Mouse (Mus musculus): ENCODE data around the gene Cenpv. TPM values are rescaled to one million over a fixed set of nuclear protein-coding genes. Genes with fewer than 3 reads are reported as not detected.

The Cenpv gene
- 14.4 and 14.8 TPM in 2 replicates for polyA plus RNA-seq (2012; rRNA removed)

DNA sequence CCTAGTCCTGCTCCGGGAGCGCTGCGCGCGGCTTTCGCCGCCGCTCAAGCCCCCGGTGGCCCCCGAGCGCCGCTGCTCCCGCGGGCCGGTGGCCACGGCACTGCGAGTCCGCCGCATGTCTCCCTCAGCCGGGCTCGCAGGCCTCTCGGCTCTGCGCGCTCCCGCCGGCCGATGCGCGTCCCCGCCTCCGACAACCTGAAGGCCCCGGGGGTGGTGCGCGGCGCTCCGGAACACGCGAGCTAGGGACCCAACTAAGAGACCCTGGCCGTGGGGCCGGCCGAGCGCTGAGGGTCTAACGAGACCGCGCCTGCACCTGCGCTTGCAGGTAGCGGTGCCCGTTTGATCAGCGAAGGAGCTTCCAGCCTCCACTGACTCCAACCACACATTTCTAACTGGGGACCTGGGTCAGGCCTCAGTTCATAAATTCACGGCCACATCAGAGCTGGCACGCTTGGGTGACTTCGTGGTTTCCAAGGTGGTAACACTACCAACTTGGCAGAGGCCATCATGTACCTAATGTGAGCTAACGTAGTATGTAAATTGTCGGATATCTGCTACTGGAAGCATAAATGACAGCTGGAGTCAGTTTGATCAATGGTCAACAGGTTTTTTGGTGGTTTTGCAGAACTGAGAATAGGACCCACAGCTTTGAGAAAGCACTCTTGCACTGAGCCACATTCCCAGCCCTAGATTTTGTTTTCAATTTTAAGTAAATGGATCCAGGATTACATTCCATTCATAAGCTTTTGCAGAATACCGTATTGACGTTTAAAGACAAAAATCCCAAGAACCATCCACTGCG, at the start of gene Cenpv:
Gene Cenpv, minus strand, starts transcription at position 173 of the 802 bp plus-strand sequence.
- WGBS, result 9% methylated on average over 40 of the region's 57 CpGs
- no peak for TF ChIP-seq CTCF (IDR thresholded peaks at IDR 0.05; ENCODE audit: insufficient read depth, low read length)
- DNase-seq, result peak; percentile 78
- Histone ChIP-seq H3K4me1 (ENCODE audit: control insufficient read depth, insufficient read depth, low read length) (peaks cover 6% of the 10 kb centered on the region), H3K4me3 (replicated peaks; ENCODE audit: extremely low read depth, low read depth, low read length) (peak within 1 kb of the TSS; percentile 83)

DNA sequence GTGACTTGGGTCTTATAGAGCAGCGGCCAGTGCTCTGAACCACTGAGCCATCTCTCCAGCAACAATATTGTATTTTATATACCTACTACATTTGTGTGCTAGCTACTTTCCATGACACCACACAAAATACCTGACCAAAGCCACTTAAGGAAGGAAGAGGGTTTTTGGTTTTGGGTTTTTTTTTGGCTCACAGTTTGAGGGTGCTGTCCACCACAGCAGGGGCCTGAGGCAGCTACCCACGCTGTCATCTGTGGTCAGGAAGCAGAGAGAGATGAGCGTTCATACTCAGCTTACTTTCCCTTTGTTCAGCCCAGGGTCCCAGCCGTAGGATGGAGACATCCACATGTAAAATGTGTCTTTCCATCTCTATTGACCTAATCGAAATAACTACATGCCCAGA, 48.0 kb upstream of the Cenpv start:
- no peak overlapping the region for H3K4me3 ChIP-seq (replicated peaks; ENCODE audit: extremely low read depth, low read depth, low read length)
- 86% methylated on average over 5 of the region's 5 CpGs for WGBS

DNA sequence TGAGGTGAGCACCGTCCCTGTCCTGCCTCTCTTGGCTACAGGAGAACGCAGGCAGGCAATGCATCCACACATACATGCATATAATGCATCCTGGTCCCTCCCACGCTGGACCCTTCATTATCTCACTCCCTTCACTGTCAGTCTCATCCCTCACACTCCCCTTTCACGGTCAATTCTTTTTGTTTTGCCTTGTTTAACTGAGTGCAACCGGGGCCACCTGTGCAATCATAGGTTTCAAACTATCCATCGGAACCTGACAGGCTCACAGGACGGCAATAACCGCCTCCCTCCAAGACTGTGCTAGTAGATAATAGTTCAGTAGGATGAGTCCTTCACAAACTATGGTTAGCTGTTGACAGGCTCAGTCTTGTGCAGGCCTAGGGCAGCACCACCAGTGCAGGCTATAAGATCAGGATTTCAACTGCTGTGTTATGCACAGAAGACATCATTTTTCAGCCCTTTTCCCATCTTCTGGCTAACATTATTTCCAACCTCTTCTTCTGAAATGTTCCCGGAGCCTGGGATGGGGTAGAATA, 45.7 kb upstream of the Cenpv start:
- TF ChIP-seq POLR2A (IDR thresholded peaks at IDR 0.05; ENCODE audit: borderline replicate concordance, extremely low read depth, low read depth, low read length) (no peak), CTCF (IDR thresholded peaks at IDR 0.05; ENCODE audit: insufficient read depth, low read length) (no peak)
- no peak overlapping the region for H3K4me3 ChIP-seq (replicated peaks; ENCODE audit: extremely low read depth, low read depth, low read length)
- WGBS, result 73% methylated on average over 9 of the region's 9 CpGs

More for the DNA sequence above, 48.0 kb upstream of the Cenpv start:
- DNase-seq, result no peak
- no peaks in the 10 kb centered on the region for H3K4me1 ChIP-seq (ENCODE audit: control insufficient read depth, insufficient read depth, low read length)
- TF ChIP-seq CTCF (IDR thresholded peaks at IDR 0.05; ENCODE audit: insufficient read depth, low read length) (no peak), POLR2A (IDR thresholded peaks at IDR 0.05; ENCODE audit: borderline replicate concordance, extremely low read depth, low read depth, low read length) (no peak)

DNA sequence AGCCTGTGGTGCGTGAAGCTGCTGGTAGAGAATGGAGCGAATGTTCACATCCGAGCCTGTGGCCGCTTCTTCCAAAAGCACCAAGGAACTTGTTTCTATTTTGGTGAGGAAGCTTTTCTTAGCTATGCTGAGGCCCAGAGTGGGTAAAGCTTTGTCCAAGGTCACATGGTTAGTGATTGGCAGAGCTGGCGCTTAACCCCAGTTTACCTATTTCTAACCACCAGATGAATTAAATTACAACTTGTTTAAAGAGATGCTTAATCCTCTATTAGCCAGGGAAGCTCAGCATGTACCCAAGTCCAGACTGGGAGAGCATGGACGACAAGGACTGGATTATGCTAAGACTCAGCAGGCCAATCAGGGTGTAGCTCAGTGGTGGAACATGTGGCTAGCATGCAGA, 44.0 kb upstream of the Cenpv start:
- no peak for DNase-seq
- TF ChIP-seq POLR2A (IDR thresholded peaks at IDR 0.05; ENCODE audit: borderline replicate concordance, extremely low read depth, low read depth, low read length) (no peak), CTCF (IDR thresholded peaks at IDR 0.05; ENCODE audit: insufficient read depth, low read length) (no peak)
- 83% methylated on average over 6 of the region's 6 CpGs for WGBS
- no peaks in the 10 kb centered on the region for H3K4me1 ChIP-seq (ENCODE audit: control insufficient read depth, insufficient read depth, low read length)
- H3K4me3 ChIP-seq (replicated peaks; ENCODE audit: extremely low read depth, low read depth, low read length), result no peak overlapping the region

More for the DNA sequence above, 45.7 kb upstream of the Cenpv start:
- DNase-seq, result no peak
- no peaks in the 10 kb centered on the region for H3K4me1 ChIP-seq (ENCODE audit: control insufficient read depth, insufficient read depth, low read length)

DNA sequence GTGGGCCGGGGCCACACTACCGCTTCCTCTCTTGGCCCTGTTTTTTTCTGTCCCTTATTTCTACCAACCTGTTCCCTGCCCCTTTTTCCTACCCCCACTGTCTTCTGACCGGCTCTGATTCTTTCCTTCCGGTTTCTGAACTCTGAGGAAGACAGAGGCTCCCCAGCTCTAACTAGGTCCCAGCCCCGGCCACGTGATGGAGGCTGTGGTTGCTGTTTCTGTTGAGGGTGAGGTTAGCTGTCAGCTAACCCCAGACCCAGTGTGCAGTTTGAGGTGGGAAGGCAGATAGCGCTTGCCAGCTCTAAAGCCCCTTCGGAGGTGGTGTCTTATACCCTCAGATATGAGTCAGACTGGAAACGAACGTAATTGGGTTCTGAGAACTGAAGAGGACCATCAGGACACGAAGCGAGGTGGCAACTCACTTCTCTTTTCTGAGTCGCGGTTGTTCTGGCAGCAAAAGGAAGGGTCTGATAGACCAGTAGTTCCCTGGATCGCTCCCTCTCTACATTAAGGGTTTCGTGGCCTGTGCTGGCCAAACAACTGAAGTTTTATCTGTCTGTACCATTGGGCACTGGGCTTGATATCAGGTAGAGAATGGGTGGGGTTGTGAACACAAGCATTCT, 37.6 kb upstream of the Cenpv start:
- TF ChIP-seq POLR2A (IDR thresholded peaks at IDR 0.05; ENCODE audit: borderline replicate concordance, extremely low read depth, low read depth, low read length) (no peak), CTCF (IDR thresholded peaks at IDR 0.05; ENCODE audit: insufficient read depth, low read length) (no peak)
- Histone ChIP-seq H3K4me1 (ENCODE audit: control insufficient read depth, insufficient read depth, low read length) (peaks cover 8% of the 10 kb centered on the region), H3K4me3 (replicated peaks; ENCODE audit: extremely low read depth, low read depth, low read length) (peak overlapping the region; percentile 27)
- peak; percentile 28 for DNase-seq
- 58% methylated on average over 16 of the region's 16 CpGs for WGBS

DNA sequence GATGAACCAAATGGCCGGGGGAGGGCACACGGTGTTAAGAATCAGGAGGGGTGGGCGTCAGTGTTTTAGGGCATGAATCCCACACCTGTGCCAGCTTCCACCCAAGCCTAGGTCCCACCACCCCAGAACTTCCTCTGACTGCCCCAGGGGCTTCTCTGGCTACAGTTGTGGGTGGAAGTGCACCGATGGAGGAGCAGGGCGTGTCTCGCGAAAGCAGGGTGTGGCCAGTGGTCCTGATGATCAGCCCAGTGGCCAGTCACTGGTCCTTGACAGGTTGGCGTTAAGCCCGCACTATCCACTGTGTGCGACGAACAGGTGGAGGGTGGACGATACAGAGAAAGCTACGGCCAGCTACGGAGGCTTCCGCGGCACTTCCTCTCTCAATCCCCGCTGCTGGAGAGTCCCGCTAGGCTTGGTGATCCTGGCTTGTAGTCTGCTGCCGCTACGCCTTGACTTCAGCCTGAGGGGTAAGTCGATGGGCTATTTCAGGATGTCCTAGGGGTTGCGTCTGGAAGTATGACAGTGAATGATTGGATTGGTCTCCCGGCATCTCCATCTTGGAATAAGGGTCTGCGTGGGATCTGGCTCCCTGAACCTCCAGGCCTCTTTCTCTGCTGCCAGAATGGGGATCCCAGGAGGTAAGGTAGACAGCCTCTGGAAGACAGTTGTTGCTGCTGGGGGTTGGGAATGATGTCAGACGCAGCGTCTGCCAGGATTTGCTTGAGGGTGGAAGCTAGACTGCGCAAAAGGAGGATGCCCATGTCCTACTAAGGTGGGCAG, 36.8 kb upstream of the Cenpv start:
- TF ChIP-seq CTCF (IDR thresholded peaks at IDR 0.05; ENCODE audit: insufficient read depth, low read length) (no peak), POLR2A (IDR thresholded peaks at IDR 0.05; ENCODE audit: borderline replicate concordance, extremely low read depth, low read depth, low read length) (peak; percentile 56; the same call in 1 of the 2 replicates)
- WGBS, result 7% methylated on average over 27 of the region's 27 CpGs
- Histone ChIP-seq H3K4me3 (replicated peaks; ENCODE audit: extremely low read depth, low read depth, low read length) (peak overlapping the region; percentile 87), H3K4me1 (ENCODE audit: control insufficient read depth, insufficient read depth, low read length) (peaks cover 8% of the 10 kb centered on the region)
- DNase-seq, result peak; percentile 44

DNA sequence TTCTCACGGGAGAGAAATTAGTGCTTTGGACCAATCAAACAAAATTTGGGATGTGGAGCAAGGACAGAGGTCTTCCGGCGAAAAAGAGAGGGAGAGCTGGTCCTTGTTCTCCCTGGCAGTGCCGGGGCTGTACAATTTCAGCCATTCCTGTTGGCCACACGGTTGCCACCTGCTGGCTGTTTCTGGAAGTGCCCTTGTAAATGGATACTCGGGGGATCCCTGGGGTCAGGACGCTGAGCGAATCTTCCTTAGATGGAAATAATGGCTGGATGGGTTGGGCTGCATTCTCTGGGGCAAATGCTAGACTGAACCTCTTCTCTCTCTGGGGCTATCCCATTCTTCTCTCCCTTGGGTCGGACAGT, 36.2 kb upstream of the Cenpv start:
- peak; percentile 86 for DNase-seq

DNA sequence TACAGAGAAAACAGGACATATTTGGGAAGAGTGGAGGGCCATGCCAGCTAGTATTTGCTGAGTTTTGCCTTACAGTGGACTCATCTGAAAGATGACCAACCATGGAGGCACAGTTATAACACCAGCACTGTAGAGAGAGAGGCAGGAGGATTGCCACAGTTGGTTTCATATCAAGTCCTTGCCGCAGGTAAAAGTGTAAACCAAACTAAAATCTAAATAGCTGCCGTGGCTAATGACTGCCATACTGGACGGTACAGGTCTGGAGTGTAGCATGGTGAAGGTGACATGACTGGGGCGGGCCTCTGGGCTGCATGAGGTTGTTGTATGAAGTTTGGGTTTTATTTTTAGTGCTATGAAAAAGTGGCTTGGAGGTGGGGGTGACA, 35.6 kb upstream of the Cenpv start:
- H3K4me3 ChIP-seq (replicated peaks; ENCODE audit: extremely low read depth, low read depth, low read length), result no peak overlapping the region
- TF ChIP-seq POLR2A (IDR thresholded peaks at IDR 0.05; ENCODE audit: borderline replicate concordance, extremely low read depth, low read depth, low read length) (no peak), CTCF (IDR thresholded peaks at IDR 0.05; ENCODE audit: insufficient read depth, low read length) (no peak)
- WGBS, result 66% methylated on average over 4 of the region's 4 CpGs
- peaks cover 8% of the 10 kb centered on the region for H3K4me1 ChIP-seq (ENCODE audit: control insufficient read depth, insufficient read depth, low read length)
- DNase-seq, result no peak

More for the DNA sequence above, 36.2 kb upstream of the Cenpv start:
- peak overlapping the region; percentile 87 for H3K4me3 ChIP-seq (replicated peaks; ENCODE audit: extremely low read depth, low read depth, low read length)
- H3K4me1 ChIP-seq (ENCODE audit: control insufficient read depth, insufficient read depth, low read length), result peaks cover 8% of the 10 kb centered on the region
- WGBS, result 2% methylated on average over 9 of the region's 9 CpGs
- TF ChIP-seq POLR2A (IDR thresholded peaks at IDR 0.05; ENCODE audit: borderline replicate concordance, extremely low read depth, low read depth, low read length) (0 out of 2 replicates have a peak, but pooled peaks have one; percentile 21), CTCF (IDR thresholded peaks at IDR 0.05; ENCODE audit: insufficient read depth, low read length) (peak; percentile 91)

Data from lung, adult 2 months (tissue).